Mouse (Mus musculus) mesoderm, embryonic 11.5 days (tissue): ENCODE results near the gene Gm5965.
"Not testable (repeated sequence)": the region's sequence is repeated elsewhere in the genome, so short reads cannot be mapped to it uniquely, and the experiment has no call there.

ENCODE experiments used
- DNase-seq: peaks from one replicate; pipeline ENCODE4 v3.0.0-alpha.2; 2012; ENCODE audit warnings: low read depth, low spot score

The Gm5965 gene

GRCm38 (mm10) chr16:88777596-88777995, at the start of gene Gm5965:
Gm5965 (plus strand) TSS chr16:88777896.
- no peak for DNase-seq

- no peak for DNase-seq
These were observed 48.9 kb upstream of the Gm5965 start, which contains the start of gene Krtap13-1 for GRCm38 (mm10) chr16:88728812-88729275. Krtap13-1 (plus strand) TSS chr16:88728862.

GRCm38 (mm10) chr16:88735391-88735790, 42.3 kb upstream of the Gm5965 start:
- DNase-seq: no peak

- no peak for DNase-seq
These were observed 32.9 kb upstream of the Gm5965 start for GRCm38 (mm10) chr16:88744750-88745340.

- no peak for DNase-seq
These were observed 29.8 kb upstream of the Gm5965 start for GRCm38 (mm10) chr16:88747943-88748342.

GRCm38 (mm10) chr16:88751535-88751934, 26.2 kb upstream of the Gm5965 start, which contains the start of gene Krtap13:
Krtap13 (minus strand) TSS chr16:88751635.
- not testable (repeated sequence) for DNase-seq

- not testable (repeated sequence) for DNase-seq
These were observed 19.1 kb upstream of the Gm5965 start, which contains the start of gene 2310034C09Rik for GRCm38 (mm10) chr16:88758547-88758946. 2310034C09Rik (plus strand) TSS chr16:88758847.

- no peak for DNase-seq
These were observed 3.6 kb upstream of the Gm5965 start, which contains the start of gene 2310057N15Rik for GRCm38 (mm10) chr16:88774106-88774505. 2310057N15Rik (minus strand) TSS chr16:88774206.

GRCm38 (mm10) chr16:88786786-88787185, 9.1 kb downstream of the Gm5965 start:
- no peak for DNase-seq

- no peak for DNase-seq
These were observed 34.1 kb downstream of the Gm5965 start, which contains the start of gene Gm20741 for GRCm38 (mm10) chr16:88811827-88812226. Gm20741 (minus strand) TSS chr16:88812220.

- DNase-seq: no peak
These were observed 42.4 kb downstream of the Gm5965 start, which contains the start of gene Krtap15 for GRCm38 (mm10) chr16:88820066-88820465. Krtap15 (plus strand) TSS chr16:88820215.

- peak; percentile 61 for DNase-seq
These were observed 46.0 kb downstream of the Gm5965 start for GRCm38 (mm10) chr16:88823736-88824135.

GRCm38 (mm10) chr16:88826095-88826652, 48.5 kb downstream of the Gm5965 start, which contains the start of gene Krtap14:
Krtap14 (minus strand) TSS chr16:88826145.
- peak; percentile 10 for DNase-seq

GRCm38 (mm10) chr16:88826978-88827377, 49.3 kb downstream of the Gm5965 start:
- DNase-seq: peak; percentile 60
